Mouse (Mus musculus) brain, embryonic 14.5 days (tissue): ENCODE results near the gene Gli2. TPM values are rescaled to one million over a fixed set of nuclear protein-coding genes. Genes with fewer than 3 reads are reported as not detected.

Experiments used
- DNase-seq: peaks from one replicate; pipeline ENCODE4 v3.0.0-alpha.2; 2011; ENCODE audit warnings: low read depth
- CTCF ChIP-seq: fragments of 200-500 bp; IDR thresholded peaks from 2 replicates; pipeline ENCODE4 v1.5.1; 2012; ENCODE audit warnings: inconsistent platforms, mild to moderate bottlenecking, moderate library complexity, borderline replicate concordance; ENCODE audit not compliant: insufficient read depth, insufficient read length; ENCODE audit errors: extremely low read depth
- POLR2A ChIP-seq: fragments of 200-500 bp; IDR thresholded peaks from 2 replicates; pipeline ENCODE4 v1.6.1; 2012; ENCODE audit warnings: mild to moderate bottlenecking, inconsistent platforms, borderline replicate concordance; ENCODE audit not compliant: poor library complexity, insufficient read depth, insufficient read length, severe bottlenecking; ENCODE audit errors: extremely low read depth
- polyA plus RNA-seq: library from polyadenylated mRNA; depleted of rRNA; stranded (reverse); fragments of >200 nt; gene quantifications from 2 replicates; pipeline ENCODE4 v1.2.3, GENCODE M21; 2012

The Gli2 gene
- polyA plus RNA-seq, 1 experiment: 8.3 TPM

GRCm38 (mm10) chr1:118983389-118983788, 70.0 kb downstream of the Gli2 start:
- no peak for DNase-seq

GRCm38 (mm10) chr1:118982805-118983211, 70.6 kb downstream of the Gli2 start:
- no peak for TF ChIP-seq CTCF
- TF ChIP-seq POLR2A: no peak
- DNase-seq: no peak

More at GRCm38 (mm10) chr1:118983389-118983788, 70.0 kb downstream of the Gli2 start:
- TF ChIP-seq CTCF: no peak
- TF ChIP-seq POLR2A: no peak

- TF ChIP-seq CTCF (no peak), POLR2A (no peak)
- peak; percentile 97 for DNase-seq
Observed at GRCm38 (mm10) chr1:118981943-118982804, 71.2 kb downstream of the Gli2 start.

GRCm38 (mm10) chr1:118980636-118981035, 72.8 kb downstream of the Gli2 start:
- DNase-seq: peak; percentile 71

GRCm38 (mm10) chr1:118976596-118976995, 76.8 kb downstream of the Gli2 start:
- DNase-seq: peak; percentile 74
- TF ChIP-seq POLR2A (no peak), CTCF (no peak)

More at GRCm38 (mm10) chr1:118980636-118981035, 72.8 kb downstream of the Gli2 start:
- TF ChIP-seq POLR2A (no peak), CTCF (no peak)

- TF ChIP-seq POLR2A (no peak), CTCF (no peak)
- no peak for DNase-seq
Observed at GRCm38 (mm10) chr1:118975376-118975775, 78.0 kb downstream of the Gli2 start.

GRCm38 (mm10) chr1:118970068-118970467, 83.4 kb downstream of the Gli2 start:
- DNase-seq: no peak
- no peak for TF ChIP-seq POLR2A
- TF ChIP-seq CTCF: peak; percentile 16; the same call in 1 of the 2 replicates

GRCm38 (mm10) chr1:118969409-118969808, 84.0 kb downstream of the Gli2 start:
- TF ChIP-seq CTCF: no peak
- DNase-seq: no peak

GRCm38 (mm10) chr1:118968661-118969179, 84.7 kb downstream of the Gli2 start:
- no peak for DNase-seq
- TF ChIP-seq POLR2A: no peak
- no peak for TF ChIP-seq CTCF

GRCm38 (mm10) chr1:118967976-118968375, 85.4 kb downstream of the Gli2 start:
- TF ChIP-seq CTCF (no peak), POLR2A (no peak)
- DNase-seq: no peak

- DNase-seq: no peak
- TF ChIP-seq POLR2A (no peak), CTCF (no peak)
Observed at GRCm38 (mm10) chr1:118967281-118967680, 86.1 kb downstream of the Gli2 start.

GRCm38 (mm10) chr1:118958644-118959043, 94.8 kb downstream of the Gli2 start:
- no peak for DNase-seq
- no peak for TF ChIP-seq POLR2A
- TF ChIP-seq CTCF: no peak
